Mouse (Mus musculus) thymus, postnatal 36 days (tissue): Measurements from ENCODE around the gene Prap1.

Experiments
- DNase-seq, 2 experiments: peaks; one replicate each; pipeline ENCODE4 v3.0.0; 2022; ENCODE audit warnings: mixed read lengths in 2 of 2

Prap1 gene

DNA sequence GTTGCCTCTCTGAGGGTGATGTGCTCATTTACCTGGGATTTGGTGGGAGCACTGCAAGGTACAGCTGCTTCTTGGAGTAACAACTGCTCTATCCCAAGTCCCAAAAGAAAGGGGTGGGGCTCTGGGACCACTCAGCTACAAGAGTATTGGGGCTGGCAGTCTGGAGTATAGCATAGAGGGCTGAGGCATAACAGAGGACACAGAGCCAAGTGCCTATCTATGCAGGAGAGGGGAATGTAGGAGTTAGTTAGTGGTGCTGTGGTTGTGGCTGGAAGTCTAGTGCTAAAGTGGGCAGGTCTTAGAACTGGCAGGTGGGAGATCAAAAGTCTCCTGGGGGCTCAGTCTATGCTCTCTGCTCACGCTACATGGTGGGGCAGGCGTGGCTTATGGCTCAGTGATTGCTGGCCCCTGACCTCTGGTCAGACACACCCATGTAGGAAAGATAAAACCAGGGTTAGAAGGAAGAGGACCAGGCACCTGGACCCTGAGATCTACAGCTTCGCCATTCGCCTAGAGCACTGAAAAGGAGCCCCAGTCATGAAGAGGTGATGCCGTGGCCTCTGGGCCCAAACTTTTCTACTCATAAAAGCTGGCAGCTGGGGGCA is at the start of gene Prap1:
Gene Prap1, plus strand, starts transcription at position 472 of the 605 bp plus-strand sequence.
- DNase-seq = no peak

DNA sequence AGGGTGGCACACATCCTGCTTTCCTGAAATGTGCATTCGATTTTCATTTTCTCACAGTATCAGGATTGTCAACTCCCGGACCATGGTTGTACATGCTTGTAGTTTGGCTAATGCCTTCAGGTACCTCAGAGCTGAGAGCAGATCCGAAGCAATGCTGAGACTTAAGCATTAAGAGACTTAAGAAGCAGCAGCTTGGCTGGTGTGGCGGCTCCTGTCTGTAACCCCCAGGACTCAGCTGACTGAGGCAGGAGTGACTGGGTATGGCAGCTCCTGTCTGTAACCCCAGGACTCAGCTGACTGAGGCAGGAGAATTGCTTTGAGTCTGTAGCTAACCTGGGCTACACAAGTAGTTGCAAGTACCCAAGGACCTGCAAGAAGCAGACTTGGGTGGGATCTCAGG is 47.6 kb upstream of the Prap1 start:
- DNase-seq = no peak

GRCm38 (mm10) chr7:140047811-140048311 is 45.3 kb upstream of the Prap1 start:
- DNase-seq = no peak

DNA sequence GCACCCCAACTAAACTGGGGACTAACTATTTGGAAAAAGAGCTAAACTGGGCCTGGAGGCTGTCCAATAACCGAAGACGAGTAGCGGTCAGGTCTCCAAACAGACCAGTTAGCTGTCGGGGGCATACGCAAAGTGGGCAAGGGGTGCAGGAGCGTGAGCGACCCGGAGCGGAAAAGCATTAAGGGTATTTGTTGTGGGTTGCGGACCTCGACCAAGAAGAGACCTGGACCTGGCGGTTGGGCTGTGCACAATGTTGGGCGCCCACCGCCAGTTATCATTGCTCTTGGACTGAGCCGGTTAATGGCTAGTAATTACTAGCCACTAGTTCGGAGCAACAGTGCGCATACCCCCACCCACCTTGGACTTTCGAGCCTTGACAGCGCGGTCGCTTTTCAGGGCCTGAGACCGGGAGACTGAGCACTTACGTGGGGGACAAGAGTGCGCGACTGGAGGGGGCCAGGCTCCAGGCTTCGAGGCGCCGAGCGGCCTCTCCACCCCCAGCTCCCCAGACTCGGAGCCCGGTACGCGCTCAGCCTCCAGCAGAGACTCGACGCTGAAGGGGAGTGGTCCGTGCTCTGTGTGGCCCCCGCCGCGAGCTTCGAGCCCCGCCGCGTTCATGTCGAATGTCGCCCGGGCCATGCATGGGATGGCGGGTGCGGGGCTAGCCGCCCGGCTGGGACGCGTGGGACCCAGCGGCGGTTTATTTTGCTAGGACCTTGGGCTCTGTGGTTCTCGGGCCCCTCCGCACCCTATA is 44.7 kb upstream of the Prap1 start, which contains the start of gene Msx3:
Gene Msx3, minus strand, starts transcription at position 729 of the 754 bp plus-strand sequence.
- no peak for DNase-seq

DNA sequence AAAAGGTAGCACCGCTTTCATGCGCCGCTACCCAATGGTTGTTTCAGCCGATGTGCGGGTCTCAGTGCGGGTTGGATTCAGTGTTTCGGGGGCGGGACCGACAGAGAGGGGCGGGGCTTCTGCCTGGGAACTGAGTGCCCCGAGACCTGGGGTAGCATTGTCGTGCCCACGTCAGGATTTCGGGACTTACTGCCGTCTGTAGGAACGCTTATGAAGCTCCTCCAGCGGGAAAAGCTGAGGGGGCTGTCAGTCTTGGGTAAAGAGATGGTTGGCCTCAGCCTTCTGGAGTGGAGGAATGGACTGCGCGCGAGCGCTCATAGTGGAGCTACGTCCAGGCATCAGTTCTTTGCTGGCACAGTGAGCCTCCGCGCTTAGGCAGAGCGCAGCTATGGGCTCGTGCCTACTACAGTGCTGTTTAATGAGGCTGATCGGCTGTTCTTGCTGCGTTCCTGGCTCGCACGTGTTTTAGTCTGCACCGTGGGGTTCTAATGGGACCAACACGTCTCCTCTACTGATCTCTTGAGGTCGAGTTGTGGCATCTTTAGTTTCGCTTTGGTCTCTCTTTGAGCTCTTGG is 44.0 kb upstream of the Prap1 start:
- DNase-seq = peak in 1 of 2 experiments; percentile 15

DNA sequence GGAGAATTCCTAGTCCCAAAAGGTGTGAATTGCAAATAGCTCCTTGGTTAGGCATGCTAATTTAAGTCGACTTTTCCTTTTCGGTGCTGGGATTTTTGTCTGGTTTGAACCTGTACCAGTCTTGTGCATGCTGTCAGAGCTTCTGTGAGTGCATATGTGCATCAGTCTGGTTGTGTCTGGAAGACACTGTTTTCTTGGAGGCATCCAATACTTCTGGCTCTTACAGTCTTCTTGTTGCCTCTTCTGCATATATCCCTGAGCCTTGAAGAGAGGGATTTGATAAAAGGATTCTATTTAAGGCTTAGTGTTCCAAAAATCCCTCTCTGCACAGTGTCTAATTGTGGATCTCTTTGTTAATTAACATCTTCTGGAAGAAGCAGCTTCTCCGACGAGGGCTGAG is 39.1 kb upstream of the Prap1 start:
- DNase-seq = no peak

- DNase-seq = no peak
These were observed 35.5 kb upstream of the Prap1 start for GRCm38 (mm10) chr7:140057413-140058407.

DNA sequence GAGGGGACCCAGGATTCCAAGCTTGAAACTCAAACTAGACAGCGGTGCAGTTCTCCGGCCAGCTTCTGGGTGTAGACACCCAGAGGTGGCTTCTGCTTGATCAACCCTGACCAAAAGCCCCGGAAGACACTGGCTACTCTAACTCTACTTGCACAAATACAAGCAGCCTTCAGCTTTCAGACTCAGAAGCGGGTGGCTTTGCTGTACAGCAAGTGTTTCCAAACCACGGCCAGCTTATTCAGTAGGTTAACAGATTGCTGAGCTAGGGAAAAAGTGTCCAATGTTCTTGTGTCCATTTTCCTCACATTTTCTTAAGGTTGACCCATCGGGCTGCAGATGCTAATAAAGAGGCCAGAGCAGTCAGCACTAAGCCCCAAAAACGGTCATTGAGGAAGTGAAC is 34.7 kb upstream of the Prap1 start:
- no peak for DNase-seq

DNA sequence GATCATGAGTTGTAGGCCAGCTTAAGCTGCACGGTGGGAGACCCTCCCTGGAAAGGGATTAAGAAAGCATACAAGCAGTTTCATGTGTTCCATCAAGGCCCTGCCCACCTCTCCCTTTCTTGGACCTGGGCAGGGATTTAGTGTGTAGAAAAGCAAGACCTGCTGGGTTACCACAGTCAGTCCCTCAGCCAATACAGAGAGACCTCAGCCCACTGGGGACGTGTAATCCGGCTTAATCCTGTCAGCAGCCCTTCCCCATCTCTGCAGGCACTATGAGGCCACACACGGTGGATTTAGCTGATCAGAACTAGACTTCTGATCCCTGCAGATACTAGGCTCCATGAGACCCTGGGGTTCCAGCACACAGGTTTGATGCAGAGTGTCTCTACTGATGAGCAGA is 33.6 kb upstream of the Prap1 start:
- no peak for DNase-seq

- DNase-seq = no peak
These were observed 32.0 kb upstream of the Prap1 start for GRCm38 (mm10) chr7:140060936-140061831.

DNA sequence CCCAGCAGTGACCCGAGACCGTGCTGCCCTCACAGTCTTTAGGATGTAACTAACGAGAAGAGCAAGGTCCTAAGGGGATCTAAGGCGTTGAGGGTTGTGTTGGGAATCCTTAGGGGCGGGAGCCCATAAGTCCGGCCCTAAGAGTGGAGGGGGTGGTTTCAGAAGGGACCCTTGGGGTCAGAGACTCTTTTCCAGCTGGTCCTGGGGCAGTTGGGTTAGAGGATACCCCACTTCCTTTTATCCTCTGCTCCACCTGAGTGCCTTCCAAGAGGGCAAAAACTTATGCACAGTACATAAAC is 31.4 kb upstream of the Prap1 start:
- DNase-seq = no peak

- no peak for DNase-seq
These were observed 30.9 kb upstream of the Prap1 start for GRCm38 (mm10) chr7:140062307-140062706.

- peak; percentile 46 to 63 for DNase-seq
These were observed 30.1 kb upstream of the Prap1 start for GRCm38 (mm10) chr7:140063092-140063491.

DNA sequence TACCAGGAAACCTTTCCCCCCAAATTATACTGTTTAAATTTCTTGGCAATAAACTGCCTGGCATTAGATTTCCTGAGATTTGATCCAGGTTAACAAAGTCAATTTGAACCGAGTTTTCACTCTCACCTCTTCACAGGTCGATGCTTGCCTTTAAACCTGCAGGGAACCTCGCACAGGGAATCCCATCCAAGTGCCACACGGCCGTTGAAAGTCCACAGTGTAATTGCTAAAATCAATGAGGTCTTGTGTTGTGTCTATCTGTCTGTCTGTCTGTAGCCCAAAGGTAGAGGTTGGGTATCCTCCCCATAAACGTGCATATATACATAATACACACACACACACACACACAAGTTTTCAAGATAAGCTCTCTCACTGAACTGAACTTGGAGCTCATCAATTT is 25.8 kb upstream of the Prap1 start:
- no peak for DNase-seq

- no peak for DNase-seq
These were observed 23.0 kb upstream of the Prap1 start for GRCm38 (mm10) chr7:140070042-140070711.

- DNase-seq = no peak
These were observed 15.5 kb upstream of the Prap1 start for GRCm38 (mm10) chr7:140077698-140078097.

DNA sequence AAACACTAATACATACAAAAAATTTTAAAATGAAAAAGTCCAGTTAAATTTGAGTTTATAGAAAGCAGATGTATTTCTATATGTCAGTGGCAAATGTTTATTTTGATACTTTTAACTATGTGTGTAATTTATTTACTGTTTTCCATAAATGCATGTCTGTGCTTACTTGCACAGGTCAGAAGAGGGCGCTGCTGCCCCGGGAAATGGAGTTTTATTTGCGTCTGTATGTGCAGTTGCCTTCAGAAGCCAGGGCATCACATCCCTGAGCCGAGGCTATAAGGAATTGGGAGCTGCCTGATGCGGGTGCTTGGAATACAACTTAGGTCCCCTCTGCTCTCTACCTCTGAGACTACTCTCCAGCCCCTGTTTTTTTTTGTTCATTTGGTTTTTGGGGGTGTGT is 14.5 kb upstream of the Prap1 start:
- DNase-seq = peak; percentile 47 to 51

DNA sequence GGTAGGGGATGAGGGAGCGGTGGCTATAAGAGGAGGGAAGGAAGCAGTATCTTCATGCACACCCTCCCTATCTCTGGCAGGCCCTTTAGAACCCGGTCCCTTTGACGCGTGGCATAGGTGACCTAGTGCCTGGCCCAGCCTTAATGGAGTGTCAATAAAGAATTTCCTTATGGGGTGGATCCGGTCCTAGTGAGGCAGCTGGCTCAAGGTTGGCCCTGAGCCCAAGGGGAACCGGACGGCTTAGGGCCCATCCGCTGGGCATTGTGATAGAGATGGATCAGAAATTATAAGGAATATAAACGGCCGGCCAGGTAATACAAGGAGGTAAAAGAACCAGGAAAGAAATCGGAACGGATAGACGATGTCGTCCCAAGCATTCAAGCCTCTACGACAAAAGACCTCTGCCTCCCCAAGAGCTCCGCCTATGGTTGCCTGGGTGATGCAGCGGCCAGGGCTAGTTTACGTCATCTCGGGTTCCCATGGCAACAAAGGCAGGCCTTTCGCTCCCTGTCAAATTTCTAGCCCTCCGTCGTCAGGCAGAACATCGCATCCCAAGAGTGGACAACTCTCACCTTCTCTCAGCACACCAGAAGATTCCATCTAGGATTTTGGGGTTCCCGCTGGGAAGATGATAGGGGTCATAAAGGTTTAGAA is 12.6 kb upstream of the Prap1 start:
- DNase-seq = peak; percentile 25 to 43

DNA sequence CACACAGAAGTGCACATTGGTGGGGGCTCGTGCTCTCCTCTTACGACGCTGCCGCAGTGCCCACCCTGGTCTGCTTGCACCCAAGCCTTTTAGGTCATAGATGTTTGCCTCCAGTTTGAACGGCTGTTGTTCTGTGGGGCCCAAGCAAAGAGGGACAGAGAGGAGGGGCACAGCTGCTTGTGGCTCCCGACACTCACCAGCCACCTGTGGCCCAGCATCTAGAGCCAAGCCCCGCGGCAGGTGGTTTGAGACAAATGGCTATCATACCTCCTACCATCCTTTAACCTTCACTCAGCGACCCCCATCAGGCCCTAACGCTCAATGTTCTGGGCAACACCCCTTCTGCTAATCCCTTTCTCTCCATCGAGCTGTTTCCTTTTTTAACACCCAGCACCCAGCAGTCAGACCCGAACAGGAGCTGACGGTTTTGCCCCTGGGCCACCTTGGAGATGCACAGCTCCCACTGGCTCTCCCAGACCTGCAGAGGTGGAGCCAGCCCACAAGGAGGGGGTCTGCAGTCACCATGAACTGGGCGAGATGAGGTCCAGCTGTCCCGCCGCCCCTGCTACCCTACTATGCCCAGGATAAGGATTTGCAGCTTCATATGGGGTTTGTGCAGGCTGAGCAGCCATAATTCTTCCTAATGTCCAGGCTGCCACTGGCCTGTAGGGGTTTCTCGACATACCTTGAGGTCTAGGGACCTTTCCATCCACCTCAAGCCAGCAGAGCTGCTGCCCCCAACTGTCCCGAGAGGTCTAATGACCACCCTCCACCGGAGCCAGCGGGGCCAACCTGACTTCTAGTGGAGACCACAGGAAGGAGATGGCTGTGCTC is 11.6 kb upstream of the Prap1 start:
- DNase-seq = no peak

DNA sequence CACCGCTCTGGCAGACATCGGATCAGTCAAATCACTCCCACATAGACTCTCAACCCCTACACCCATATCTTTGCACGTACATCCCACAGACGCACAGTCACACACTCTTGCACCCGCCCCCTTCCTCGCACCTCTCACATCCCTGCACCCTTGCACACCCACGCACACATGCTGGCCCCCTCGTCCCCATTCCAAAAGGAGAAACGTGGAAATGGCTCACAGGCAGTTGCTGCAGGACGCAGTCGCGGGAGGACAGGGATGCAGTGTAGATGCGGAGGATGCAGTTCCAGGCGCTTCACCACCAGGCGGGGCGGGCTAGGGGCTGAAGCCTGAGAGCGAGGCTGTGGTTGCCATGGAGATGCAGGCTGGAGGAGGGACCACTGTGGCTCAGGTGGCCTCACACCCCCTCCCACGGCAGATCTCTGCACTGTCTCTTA is 10.9 kb upstream of the Prap1 start, which contains the start of gene Caly:
Gene Caly, minus strand, starts transcription at position 307 of the 437 bp plus-strand sequence.
- peak; percentile 21 to 45 for DNase-seq
